Mouse (Mus musculus) olfactory bulb, adult 2 months (tissue): Measurements from ENCODE around the gene Mapkapk3.

Experiments used
- CTCF ChIP-seq: fragments of 200-500 bp; IDR thresholded peaks from 2 replicates; pipeline ENCODE4 v1.5.1; 2012; ENCODE audit warnings: low read depth, mild to moderate bottlenecking, low read length, moderate library complexity; ENCODE audit not compliant: insufficient read depth
- POLR2A ChIP-seq: fragments of 200-500 bp; IDR thresholded peaks from 2 replicates; pipeline ENCODE4 v1.6.1; 2012; ENCODE audit warnings: mild to moderate bottlenecking, low read depth, low read length, moderate library complexity; ENCODE audit not compliant: insufficient read depth

GRCm38 (mm10) chr9:107297658-107298057, 8.0 kb upstream of the Mapkapk3 start:
- TF ChIP-seq POLR2A (no peak), CTCF (no peak)
